Comparison of ENCODE assay signal across 17 mouse cellular contexts in the genomic region with DNA sequence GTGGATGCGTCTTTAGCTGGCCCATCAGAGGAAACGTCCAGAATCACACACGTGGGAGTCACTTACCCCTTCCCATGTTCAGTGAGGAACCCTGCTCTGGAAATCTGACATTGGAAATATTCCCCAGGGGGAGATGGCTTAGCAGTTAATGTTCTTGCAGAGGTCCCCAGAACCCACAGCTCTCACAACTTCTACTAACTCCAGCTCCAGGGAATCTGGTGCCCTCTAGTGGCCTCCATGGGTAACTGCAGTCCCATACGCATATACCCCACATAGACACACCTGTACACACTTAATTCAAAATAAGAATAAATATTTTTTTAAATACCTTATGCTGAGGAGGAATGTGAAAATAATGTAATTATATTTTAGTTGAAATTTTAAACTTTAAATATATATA. TPM values are rescaled to one million over a fixed set of nuclear protein-coding genes. Genes with fewer than 3 reads are reported as not detected.
DNase-seq lines count a peak whose midpoint lies in the region; ATAC-seq and TF ChIP-seq lines count a peak whose summit lies in the region.
"Had no signal": no experiment of that assay in that cellular context is flagged by ENCODE, and none has a peak within 500 bp of the region (broad histone marks: within the 10 kb centered on the region; RNA-seq: fewer than 3 reads in every experiment).

No protein-coding gene starts in this region.

- TF ChIP-seq EP300 in CH12.LX (IDR thresholded peaks at IDR 0.05; ENCODE audit: low read length): no peak

- no peak for TF ChIP-seq POLR2A in liver, adult 2 months (IDR thresholded peaks at IDR 0.05; ENCODE audit: extremely low read depth, insufficient read depth, low read length)
- TF ChIP-seq POLR2A in CH12.LX (IDR thresholded peaks at IDR 0.05; ENCODE audit: low read depth, low read length): no peak
- no peak for TF ChIP-seq POLR2A in bone marrow, adult 2 months (IDR thresholded peaks at IDR 0.05; ENCODE audit: borderline replicate concordance, control insufficient read depth, low read depth, low read length)

- no peak overlapping the region for H3K9ac ChIP-seq in forebrain, postnatal 0 days
- H3K9ac ChIP-seq in forebrain, embryonic 16.5 days (replicated peaks; ENCODE audit: low read depth, low read length): no peak overlapping the region
- no peak overlapping the region for H3K9ac ChIP-seq in liver, adult 2 months (ENCODE audit: low read depth, low read length)
- no peak overlapping the region for H3K9ac ChIP-seq in CH12.LX (ENCODE audit: insufficient read depth, low read depth)
- H3K9ac ChIP-seq: embryonic facial prominence, embryonic 15.5 days; forebrain, embryonic 12.5 days; limb, embryonic 15.5 days had no signal

- no peaks in the 10 kb centered on the region for H3K36me3 ChIP-seq in forebrain, postnatal 0 days (ENCODE audit: insufficient read depth)
- no peaks in the 10 kb centered on the region for H3K36me3 ChIP-seq in forebrain, embryonic 16.5 days (ENCODE audit: control insufficient read depth, insufficient read depth)
- no peaks in the 10 kb centered on the region for H3K36me3 ChIP-seq in liver, adult 2 months (ENCODE audit: control insufficient read depth, insufficient read depth, low read length)
- H3K36me3 ChIP-seq in CH12.LX (replicated peaks in 1 of 2; ENCODE audit: control insufficient read depth in 1 of 2, insufficient read depth in 1 of 2, low read length in 1 of 2): no peaks in the 10 kb centered on the region
- H3K36me3 ChIP-seq: embryonic facial prominence, embryonic 15.5 days; forebrain, embryonic 12.5 days; limb, embryonic 15.5 days had no signal

- 96% methylated on average over 4 of the region's 4 CpGs for WGBS in forebrain, postnatal 0 days
- 95% methylated on average over 4 of the region's 4 CpGs for WGBS in forebrain, embryonic 16.5 days
- WGBS in liver, adult 2 months: 98% methylated on average over 4 of the region's 4 CpGs
- WGBS in bone marrow, adult 2 months: 94% methylated on average over 4 of the region's 4 CpGs

- TF ChIP-seq CTCF in forebrain, postnatal 0 days (IDR thresholded peaks at IDR 0.05; ENCODE audit: low read depth): peak; percentile 60
- TF ChIP-seq CTCF in liver, adult 2 months (IDR thresholded peaks at IDR 0.05; ENCODE audit: low read depth, low read length): peak; percentile 28; the same call in 1 of the 2 replicates
- peak; percentile 47 to 66 for TF ChIP-seq CTCF in CH12.LX (conservative IDR thresholded peaks at IDR 0.05 in 1 of 2, IDR thresholded peaks at IDR 0.05 in 1 of 2; ENCODE audit: low read depth in 2 of 2, low read length in 2 of 2)
- TF ChIP-seq CTCF in bone marrow, adult 2 months (IDR thresholded peaks at IDR 0.05; ENCODE audit: control insufficient read depth, insufficient read depth, low read length): peak; percentile 30; the same call in 1 of the 2 replicates

- no peaks in the 10 kb centered on the region for H3K27me3 ChIP-seq in forebrain, postnatal 0 days (ENCODE audit: insufficient read depth, low read length)
- no peaks in the 10 kb centered on the region for H3K27me3 ChIP-seq in forebrain, embryonic 16.5 days (replicated peaks; ENCODE audit: control insufficient read depth, insufficient read depth, low read length)
- no peaks in the 10 kb centered on the region for H3K27me3 ChIP-seq in liver, adult 2 months (ENCODE audit: control insufficient read depth, insufficient read depth, low read length)
- peaks cover 63% of the 10 kb centered on the region for H3K27me3 ChIP-seq in CH12.LX (replicated peaks)
- H3K27me3 ChIP-seq: embryonic facial prominence, embryonic 15.5 days; forebrain, embryonic 12.5 days; limb, embryonic 15.5 days; Patski had no signal

- no peak for DNase-seq in forebrain, postnatal 0 days
- no peak for DNase-seq in liver, adult 2 months (ENCODE audit: extremely low read depth, low read depth, low spot score)
- DNase-seq in liver: no peak
- DNase-seq in CH12.LX (ENCODE audit: extremely low read depth): no peak
- DNase-seq in adrenal gland, adult (ENCODE audit: inconsistent age in 2 of 2, low spot score in 1 of 2): no peak
- DNase-seq in embryo, embryonic 9.5 days (ENCODE audit: extremely low spot score): no peak
- DNase-seq: adrenal gland, postnatal 10 days; cerebellum, adult 11 months; kidney, postnatal 4 days had no signal

- no peak overlapping the region for H3K4me3 ChIP-seq in forebrain, postnatal 0 days (ENCODE audit: low read depth, low read length)
- no peak overlapping the region for H3K4me3 ChIP-seq in forebrain, embryonic 16.5 days (replicated peaks; ENCODE audit: low read length)
- no peak overlapping the region for H3K4me3 ChIP-seq in liver, adult 2 months (ENCODE audit: insufficient read depth, low read depth, low read length)
- H3K4me3 ChIP-seq in CH12.LX (replicated peaks in 1 of 3; ENCODE audit: low read depth in 2 of 3, low read length in 2 of 3, poor library complexity in 1 of 3): no peak overlapping the region
- H3K4me3 ChIP-seq in bone marrow, adult 2 months (replicated peaks; ENCODE audit: control insufficient read depth, low read depth, low read length): no peak overlapping the region
- H3K4me3 ChIP-seq: embryonic facial prominence, embryonic 15.5 days; forebrain, embryonic 12.5 days; heart, embryonic 10.5 days; limb, embryonic 15.5 days had no signal

- TF ChIP-seq RAD21 in CH12.LX (IDR thresholded peaks at IDR 0.05; ENCODE audit: low read depth, low read length): no peak; the same call in 1 of the 2 replicates

- H3K79me2 ChIP-seq in liver, adult 2 months (ENCODE audit: control insufficient read depth, insufficient read depth, low read length): no peaks in the 10 kb centered on the region
- H3K79me2 ChIP-seq in CH12.LX (replicated peaks; ENCODE audit: control insufficient read depth, extremely low read depth, insufficient read depth, poor library complexity, severe bottlenecking): no peaks in the 10 kb centered on the region

- H3K4me2 ChIP-seq in forebrain, postnatal 0 days (ENCODE audit: low read depth): no peak overlapping the region
- no peak overlapping the region for H3K4me2 ChIP-seq in forebrain, embryonic 16.5 days (ENCODE audit: low read length)
- no peak overlapping the region for H3K4me2 ChIP-seq in CH12.LX (ENCODE audit: insufficient read depth, low read depth, poor library complexity, severe bottlenecking)
- H3K4me2 ChIP-seq: embryonic facial prominence, embryonic 15.5 days; forebrain, embryonic 12.5 days; limb, embryonic 15.5 days had no signal

- H3K9me3 ChIP-seq in forebrain, postnatal 0 days (ENCODE audit: low read length): no peaks in the 10 kb centered on the region
- no peaks in the 10 kb centered on the region; the same call in 1 of the 2 replicates for H3K9me3 ChIP-seq in forebrain, embryonic 16.5 days (ENCODE audit: control insufficient read depth, low read length)
- H3K9me3 ChIP-seq in CH12.LX (replicated peaks; ENCODE audit: low read length): peaks cover 67% of the 10 kb centered on the region
- H3K9me3 ChIP-seq: embryonic facial prominence, embryonic 15.5 days; heart, embryonic 10.5 days had no signal

- dilution Hi-C loops in CH12.LX (cut with MboI; ENCODE audit: extremely low pct_ligation_motif_present, extremely low pct_unique_long_range_greater_than_20kb, low sequenced_read_pairs): no loop called here

- H3K27ac ChIP-seq in forebrain, postnatal 0 days (ENCODE audit: low read depth, low read length): no peak overlapping the region
- H3K27ac ChIP-seq in forebrain, embryonic 16.5 days (ENCODE audit: low read length): no peak overlapping the region
- H3K27ac ChIP-seq in liver, adult 2 months (replicated peaks; ENCODE audit: insufficient read depth, low read depth, low read length): no peak overlapping the region
- H3K27ac ChIP-seq in CH12.LX (ENCODE audit: insufficient read depth, low read depth): no peak overlapping the region
- no peak overlapping the region for H3K27ac ChIP-seq in bone marrow, adult 2 months (ENCODE audit: control insufficient read depth, insufficient read depth, low read depth, low read length, poor library complexity)
- H3K27ac ChIP-seq: embryonic facial prominence, embryonic 15.5 days; forebrain, embryonic 12.5 days; heart, embryonic 10.5 days; limb, embryonic 15.5 days had no signal

- ATAC-seq in forebrain, postnatal 0 days: no peak
- no peak for ATAC-seq in forebrain, embryonic 16.5 days
- ATAC-seq: intestine, embryonic 16.5 days; Patski had no signal

- in situ Hi-C loops in CH12.LX (cut with MboI; ENCODE audit: low pct_ligation_motif_present, low pct_unique_long_range_greater_than_20kb, low sequenced_read_pairs): no loop called here

- H3K4me1 ChIP-seq in forebrain, postnatal 0 days (ENCODE audit: insufficient read depth): no peaks in the 10 kb centered on the region
- no peaks in the 10 kb centered on the region; the same call in 1 of the 2 replicates for H3K4me1 ChIP-seq in forebrain, embryonic 16.5 days (replicated peaks; ENCODE audit: control insufficient read depth, insufficient read depth, low read length)
- no peaks in the 10 kb centered on the region for H3K4me1 ChIP-seq in liver, adult 2 months (ENCODE audit: control insufficient read depth, insufficient read depth, low read length)
- peaks cover 0 to 16% of the 10 kb centered on the region in 2 experiments; a peak in 2 of 4 replicates for H3K4me1 ChIP-seq in CH12.LX (ENCODE audit: control insufficient read depth in 1 of 2, insufficient read depth in 2 of 2)
- no peaks in the 10 kb centered on the region; the same call in 1 of the 2 replicates for H3K4me1 ChIP-seq in bone marrow, adult 2 months (ENCODE audit: control insufficient read depth, insufficient read depth, low read length)
- H3K4me1 ChIP-seq: forebrain, embryonic 12.5 days had no signal

TF ChIP-seq in CH12.LX, 34 proteins besides CTCF, POLR2A, EP300 and RAD21:
- TF ChIP-seq ZMIZ1 (IDR thresholded peaks at IDR 0.05; ENCODE audit: low read depth, low read length): no peak
- no peak for TF ChIP-seq UBTF (IDR thresholded peaks at IDR 0.05; ENCODE audit: low read depth, low read length)
- no peak for TF ChIP-seq MEF2A (IDR thresholded peaks at IDR 0.05; ENCODE audit: borderline replicate concordance, low read depth, low read length)

RNA-seq across cellular contexts. Expression of gene Tiam1, which starts 23.6 kb away (rescaled TPM):
- total RNA-seq in forebrain, postnatal 0 days (2014; rRNA removed): 30.5 and 42.4 TPM in 2 replicates
- polyA plus RNA-seq in forebrain, postnatal 0 days (2015; fragmentation: Nextera tagmentation; extraction: Ambion mirVana): 9.8 and 20.5 TPM in 2 replicates
- 29.5 and 32.1 TPM in 2 replicates for polyA plus RNA-seq in forebrain, embryonic 16.5 days (2015; fragmentation: Nextera tagmentation; extraction: Ambion mirVana)
- 0.65 and 1.2 TPM in 2 replicates for total RNA-seq in liver, adult 2 months (2014; rRNA removed)
- 0.27 and 1.1 TPM in 2 replicates for polyA plus RNA-seq in liver, adult 2 months (2012; rRNA removed)
- total RNA-seq in CH12.LX (2012; rRNA removed) (0.04 TPM in 1 of 2 replicates, not detected in the other), CH12.LX (2014; rRNA removed) (0.03 and 0.05 TPM in 2 replicates)
- polyA plus RNA-seq in CH12.LX (2012; ENCODE audit: insufficient read length, low read depth): 0.25 and 0.40 TPM in 2 replicates
- polyA plus RNA-seq in bone marrow, adult 2 months (2011; ENCODE audit: insufficient read depth, insufficient read length, low replicate concordance, missing spikeins): 8.3 and 10.7 TPM in 2 replicates
